Mouse (Mus musculus) lung, postnatal 0 days (tissue): ENCODE measurements around the gene Tep1. TPM values are rescaled to one million over a fixed set of nuclear protein-coding genes. Genes with fewer than 3 reads are reported as not detected.

Experiments
- ATAC-seq: fragments of 200-750 bp; cut with Nextera tagmentation; 2 replicates; pipeline ENCODE4 v1.8.0; 2017; ENCODE audit warnings: moderate library complexity
- DNase-seq: peaks from one replicate; pipeline ENCODE4 v3.0.0-alpha.2; 2016; ENCODE audit warnings: low spot score
- H3K27ac ChIP-seq: fragments of 300-500 bp; sonication (generic); 2 replicates; pipeline ENCODE4 v1.5.1; 2014; ENCODE audit warnings: antibody characterized with exemption, mild to moderate bottlenecking, low read length, mixed read lengths
- H3K27me3 ChIP-seq: fragments of 300-500 bp; sonication (generic); replicated peaks from 2 replicates; pipeline ENCODE4 v1.6.1; 2014; ENCODE audit warnings: low read length, mixed read lengths; ENCODE audit not compliant: insufficient read depth
- H3K36me3 ChIP-seq: fragments of 300-500 bp; sonication (generic); 2 replicates; pipeline ENCODE4 v1.6.1; 2014; ENCODE audit warnings: low read length, mixed read lengths; ENCODE audit not compliant: insufficient read depth
- H3K4me1 ChIP-seq: fragments of 300-500 bp; sonication (generic); 2 replicates; pipeline ENCODE4 v1.6.1; 2014; ENCODE audit warnings: antibody characterized with exemption, low read depth, low read length, mixed read lengths; ENCODE audit not compliant: insufficient read depth
- H3K4me2 ChIP-seq: fragments of 300-500 bp; sonication (generic); replicated peaks from 2 replicates; pipeline ENCODE4 v1.6.1; 2014; ENCODE audit warnings: low read depth, mild to moderate bottlenecking, low read length, moderate library complexity, mixed read lengths
- H3K4me3 ChIP-seq: fragments of 300-500 bp; sonication (generic); 2 replicates; pipeline ENCODE4 v1.5.1; 2014; ENCODE audit warnings: low read depth, low read length
- H3K9ac ChIP-seq: fragments of 300-500 bp; sonication (generic); replicated peaks from 2 replicates; pipeline ENCODE4 v1.6.1; 2014; ENCODE audit warnings: low read depth, mild to moderate bottlenecking
- H3K9me3 ChIP-seq: fragments of 300-500 bp; sonication (generic); 2 replicates; pipeline ENCODE4 v1.6.1; 2016; ENCODE audit warnings: low read length, mixed read lengths
- CTCF ChIP-seq: IDR thresholded peaks from 2 replicates; pipeline ENCODE4 v1.5.1; 2016; ENCODE audit warnings: antibody characterized with exemption, mild to moderate bottlenecking
- EP300 ChIP-seq: IDR thresholded peaks from 2 replicates; pipeline ENCODE4 v1.6.1; 2016; ENCODE audit warnings: antibody characterized with exemption, mild to moderate bottlenecking, control low read depth
- WGBS: fragments of 180-500 bp; shearing (Covaris S2); extraction: QIAGEN DNeasy Blood & Tissue Kit; methylation state at CpG from one replicate; pipeline ENCODE4 v1.1.7; 2014; 5-methylcytosine and 5-hydroxymethylcytosine counted together
- polyA plus RNA-seq: library from polyadenylated mRNA; unstranded; fragments of >200 nt; fragmentation: Nextera tagmentation; extraction: Ambion mirVana; gene quantifications from 2 replicates; pipeline ENCODE4 v1.2.1, GENCODE M21; 2015

The Tep1 gene
- polyA plus RNA-seq, 1 experiment from 2014 or later: 11.1 TPM

- no peaks in the 10 kb centered on the region for H3K36me3 ChIP-seq
- H3K4me1 ChIP-seq: peaks cover 3% of the 10 kb centered on the region
- ATAC-seq: no peak
- no peak overlapping the region for H3K27ac ChIP-seq
- no peaks in the 10 kb centered on the region for H3K9me3 ChIP-seq
- no peaks in the 10 kb centered on the region for H3K27me3 ChIP-seq
- WGBS: 87% methylated on average over 8 of the region's 8 CpGs
- H3K9ac ChIP-seq: no peak overlapping the region
- TF ChIP-seq CTCF: no peak
- TF ChIP-seq EP300: no peak
- no peak overlapping the region for H3K4me2 ChIP-seq
- DNase-seq: no peak
- H3K4me3 ChIP-seq: no peak overlapping the region
These were observed 21.3 kb upstream of the Tep1 start for GRCm38 (mm10) chr14:50891621-50892020.

GRCm38 (mm10) chr14:50876236-50876950 is 6.0 kb upstream of the Tep1 start:
- DNase-seq: no peak
- H3K9me3 ChIP-seq: no peaks in the 10 kb centered on the region
- no peak overlapping the region for H3K9ac ChIP-seq
- 83% methylated on average over 6 of the region's 6 CpGs for WGBS
- no peak overlapping the region for H3K4me3 ChIP-seq
- no peak for ATAC-seq
- H3K4me2 ChIP-seq: no peak overlapping the region
- no peak overlapping the region for H3K27ac ChIP-seq
- no peaks in the 10 kb centered on the region for H3K36me3 ChIP-seq
- H3K27me3 ChIP-seq: no peaks in the 10 kb centered on the region
- TF ChIP-seq EP300 (no peak), CTCF (no peak)
- H3K4me1 ChIP-seq: no peaks in the 10 kb centered on the region

DNA sequence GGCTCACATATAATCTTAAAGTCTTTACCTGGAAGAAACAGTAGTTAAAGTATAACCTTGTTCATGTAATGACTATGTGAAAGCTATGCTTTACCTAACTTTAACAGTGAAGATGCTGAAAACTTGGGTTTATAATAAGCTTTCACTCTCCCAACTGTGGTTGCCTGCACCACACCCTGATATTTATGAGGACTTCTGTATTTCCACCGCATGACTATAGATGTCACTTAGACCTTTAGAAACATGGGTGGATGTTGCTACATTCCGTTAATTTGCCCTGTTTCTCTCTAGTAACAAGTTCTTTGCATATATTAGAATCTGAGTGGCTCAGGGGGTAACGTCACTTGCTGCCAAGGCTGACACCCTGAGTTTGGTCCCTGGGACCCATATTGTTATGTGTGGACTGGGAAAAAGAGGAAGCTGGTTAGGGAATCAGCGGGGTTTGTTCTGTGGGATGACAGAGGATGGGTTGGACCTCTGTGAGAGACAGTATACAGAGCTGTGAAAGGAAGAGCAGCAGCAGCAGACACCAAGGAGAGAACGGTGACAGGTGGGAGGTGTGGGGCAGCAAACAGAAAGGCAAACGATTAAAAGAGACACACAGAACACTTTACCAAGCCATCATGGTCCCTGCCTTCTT is 5.4 kb upstream of the Tep1 start:
- ATAC-seq: no peak
- H3K4me3 ChIP-seq: no peak overlapping the region
- H3K4me1 ChIP-seq: no peaks in the 10 kb centered on the region
- no peak overlapping the region for H3K4me2 ChIP-seq
- H3K27me3 ChIP-seq: no peaks in the 10 kb centered on the region
- 77% methylated on average over 6 of the region's 6 CpGs for whole genome bisulfite sequencing
- H3K36me3 ChIP-seq: no peaks in the 10 kb centered on the region
- H3K9ac ChIP-seq: no peak overlapping the region
- DNase-seq: peak; percentile 6
- no peak overlapping the region for H3K27ac ChIP-seq
- no peak for TF ChIP-seq CTCF
- TF ChIP-seq EP300: no peak
- H3K9me3 ChIP-seq: no peaks in the 10 kb centered on the region

GRCm38 (mm10) chr14:50875175-50875574 is 4.8 kb upstream of the Tep1 start:
- Histone ChIP-seq H3K9me3 (no peaks in the 10 kb centered on the region), H3K36me3 (no peaks in the 10 kb centered on the region), H3K9ac (no peak overlapping the region), H3K4me1 (no peaks in the 10 kb centered on the region), H3K27me3 (no peaks in the 10 kb centered on the region), H3K27ac (no peak overlapping the region), H3K4me3 (no peak overlapping the region), H3K4me2 (no peak overlapping the region)
- ATAC-seq (no peak), DNase-seq (no peak)
- TF ChIP-seq CTCF (no peak), EP300 (no peak)
- 85% methylated on average over 3 of the region's 3 CpGs for WGBS

DNA sequence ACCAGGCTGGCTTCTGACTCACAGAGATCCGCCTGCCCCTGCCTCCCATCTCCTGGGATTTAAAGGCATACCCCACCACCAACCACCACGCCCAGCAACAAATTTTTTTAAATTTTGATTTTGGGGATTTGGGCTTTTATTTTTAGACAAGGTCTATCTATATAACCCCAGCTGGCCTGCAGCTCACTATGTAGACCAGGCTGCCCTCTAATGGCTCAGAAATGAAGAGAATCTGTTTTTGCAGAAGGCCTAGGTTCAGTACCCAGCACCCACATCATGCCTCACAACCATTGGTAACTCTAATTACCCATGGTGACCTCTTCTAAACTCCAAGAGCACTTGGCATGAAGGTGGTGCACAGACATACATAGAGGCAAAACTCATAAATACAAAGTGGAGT is 924 bp upstream of the Tep1 start:
- Histone ChIP-seq H3K27ac (no peak overlapping the region; the same call in 1 of the 2 replicates), H3K4me3 (no peak overlapping the region), H3K9ac (no peak overlapping the region), H3K4me2 (no peak overlapping the region), H3K27me3 (no peaks in the 10 kb centered on the region), H3K9me3 (no peaks in the 10 kb centered on the region), H3K36me3 (no peaks in the 10 kb centered on the region), H3K4me1 (no peaks in the 10 kb centered on the region)
- ATAC-seq (peak; percentile 13; the same call in 1 of the 2 replicates), DNase-seq (no peak)
- no peak for TF ChIP-seq EP300
- TF ChIP-seq CTCF: no peak
- 71% methylated on average over 2 of the region's 2 CpGs for WGBS

DNA sequence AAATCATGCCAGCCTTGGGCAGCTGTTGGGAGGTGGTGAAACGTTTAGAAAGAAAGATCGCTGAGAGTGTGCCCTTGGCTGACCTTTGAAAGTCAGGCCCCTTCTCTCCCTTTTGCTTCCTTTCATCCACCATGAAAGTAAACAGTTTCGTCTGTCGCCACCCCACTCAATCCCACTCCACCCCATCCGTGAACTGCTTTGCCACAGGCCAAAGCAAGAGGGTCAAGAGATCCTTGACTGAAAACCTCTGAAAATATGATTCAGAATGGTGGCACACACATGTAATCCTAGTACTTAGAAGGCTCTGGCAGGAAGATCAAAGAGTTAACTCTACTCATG is 414 bp upstream of the Tep1 start:
- TF ChIP-seq EP300 (peak; percentile 42; the same call in 1 of the 2 replicates), CTCF (no peak)
- DNase-seq (no peak), ATAC-seq (peak; percentile 68)
- no peaks in the 10 kb centered on the region for H3K9me3 ChIP-seq
- 16% methylated on average over 5 of the region's 5 CpGs for WGBS
- H3K4me3 ChIP-seq: peak overlapping the region; percentile 49
- H3K4me2 ChIP-seq: peak overlapping the region; percentile 46
- no peaks in the 10 kb centered on the region for H3K4me1 ChIP-seq
- no peaks in the 10 kb centered on the region for H3K27me3 ChIP-seq
- no peaks in the 10 kb centered on the region for H3K36me3 ChIP-seq
- peak overlapping the region; percentile 78 for H3K27ac ChIP-seq
- peak overlapping the region; percentile 39; the same call in 1 of the 2 replicates for H3K9ac ChIP-seq
